Mouse (Mus musculus): ENCODE results near the gene Pou6f2. TPM values are rescaled to one million over a fixed set of nuclear protein-coding genes. Genes with fewer than 3 reads are reported as not detected.

Pou6f2 gene
- total RNA-seq, 1 experiment from 2014 or later = 0.12 TPM

DNA sequence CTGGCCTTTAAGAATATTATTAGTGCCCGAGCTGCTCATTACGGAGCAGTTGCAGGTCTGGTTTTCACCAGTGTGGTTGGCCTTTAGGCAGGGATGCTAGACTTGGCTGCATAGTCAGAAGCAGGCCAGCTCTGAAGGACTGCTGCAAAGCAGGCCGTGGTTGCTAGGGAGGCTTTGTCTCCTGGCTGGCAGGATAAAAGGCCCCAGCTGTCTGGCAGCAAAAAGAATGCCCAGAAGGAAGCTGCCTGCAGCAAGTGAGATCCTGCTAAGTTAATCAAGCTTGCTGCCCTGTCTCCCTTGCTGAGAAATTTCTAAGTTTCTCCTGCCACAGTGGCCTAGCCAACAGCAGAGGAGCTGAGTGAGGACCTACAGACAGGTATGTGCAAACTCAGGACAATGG, 116.4 kb downstream of the Pou6f2 start:
- no peak for ATAC-seq (ENCODE audit: extremely low read depth, insufficient number of reproducible peaks, low FRiP score, poor library complexity, severe bottlenecking)

GRCm38 (mm10) chr13:18253131-18253530, 144.4 kb downstream of the Pou6f2 start:
- no peak for ATAC-seq (ENCODE audit: extremely low read depth, insufficient number of reproducible peaks, low FRiP score, poor library complexity, severe bottlenecking)

- no peak for ATAC-seq (ENCODE audit: extremely low read depth, insufficient number of reproducible peaks, low FRiP score, poor library complexity, severe bottlenecking)
Measured at GRCm38 (mm10) chr13:18218566-18219234, 178.8 kb downstream of the Pou6f2 start.

DNA sequence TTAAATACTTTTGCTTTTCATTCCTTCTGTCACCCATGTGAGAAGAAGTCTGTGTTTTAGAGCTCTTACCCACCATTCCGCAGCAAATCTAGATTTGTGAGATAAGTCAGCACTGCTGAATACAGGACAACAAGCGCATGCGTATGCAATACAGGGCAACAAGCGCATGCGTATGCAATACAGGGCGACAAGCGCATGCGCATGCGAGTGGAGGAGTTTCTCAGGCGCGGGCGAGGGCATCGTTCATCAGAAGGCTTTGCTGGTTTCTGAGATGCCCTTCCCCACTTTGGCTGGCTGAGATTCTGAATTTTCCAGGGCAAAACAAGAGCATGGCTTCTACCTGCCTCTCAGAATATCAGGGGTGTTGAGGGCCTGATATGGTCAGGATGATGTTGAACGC, 186.2 kb downstream of the Pou6f2 start:
- ATAC-seq (ENCODE audit: extremely low read depth, insufficient number of reproducible peaks, low FRiP score, poor library complexity, severe bottlenecking) = no peak

DNA sequence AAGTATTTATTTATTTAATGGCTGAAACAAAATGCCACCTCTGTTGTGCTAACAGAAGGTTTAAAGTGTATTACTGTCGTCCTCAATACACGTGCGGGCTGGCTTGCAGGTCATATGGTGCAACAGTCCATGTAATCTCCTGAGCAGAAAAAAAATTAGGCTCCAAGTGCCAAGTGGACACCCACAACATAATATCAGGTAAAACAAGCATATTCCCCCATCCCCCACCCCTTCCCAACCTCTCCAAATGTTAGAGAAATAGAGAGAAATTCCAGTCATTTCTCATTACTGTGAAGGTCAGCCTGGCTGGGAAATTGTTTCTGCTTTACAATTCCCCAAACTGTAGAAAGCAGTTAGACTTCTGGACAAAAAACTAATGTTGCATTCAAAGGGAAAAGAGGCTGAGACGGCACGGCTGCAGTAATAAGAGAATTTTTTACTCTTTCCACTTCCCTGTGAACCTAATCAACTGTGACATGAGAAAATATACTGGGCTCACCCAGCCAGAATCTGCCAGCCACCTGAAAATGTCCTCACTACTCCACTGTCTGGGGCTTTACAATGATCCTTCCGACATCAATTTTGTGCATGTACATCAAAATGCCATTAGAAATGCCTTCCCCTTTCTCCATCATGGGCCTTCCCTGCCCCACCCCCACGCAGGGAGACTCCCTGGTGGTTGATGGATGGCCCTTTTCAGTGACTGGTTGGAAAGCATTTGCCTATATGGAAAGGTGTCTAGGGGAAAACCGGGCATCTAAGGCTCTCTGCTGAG, 192.8 kb downstream of the Pou6f2 start:
- ATAC-seq (ENCODE audit: extremely low read depth, insufficient number of reproducible peaks, low FRiP score, poor library complexity, severe bottlenecking) = no peak

DNA sequence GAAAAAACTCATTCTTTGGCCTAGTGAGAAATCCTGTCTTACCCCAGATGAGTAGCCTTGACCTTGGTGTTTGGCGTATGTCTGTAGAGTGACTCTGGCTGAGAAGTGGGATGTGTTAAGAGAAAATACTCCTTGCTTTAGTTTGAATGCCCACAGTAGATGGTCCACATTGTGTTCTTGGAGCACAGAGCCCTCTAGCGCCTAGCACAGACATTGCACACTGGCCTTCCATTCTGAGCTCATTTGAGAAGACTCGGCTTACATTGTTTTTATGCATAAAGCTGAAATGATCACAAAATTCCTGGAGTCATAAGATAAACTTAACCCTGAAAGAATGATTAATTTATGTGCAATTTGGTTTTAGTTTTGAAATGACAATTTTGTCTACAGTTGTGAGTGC, 223.5 kb downstream of the Pou6f2 start:
- ATAC-seq (ENCODE audit: extremely low read depth, insufficient number of reproducible peaks, low FRiP score, poor library complexity, severe bottlenecking) = no peak

DNA sequence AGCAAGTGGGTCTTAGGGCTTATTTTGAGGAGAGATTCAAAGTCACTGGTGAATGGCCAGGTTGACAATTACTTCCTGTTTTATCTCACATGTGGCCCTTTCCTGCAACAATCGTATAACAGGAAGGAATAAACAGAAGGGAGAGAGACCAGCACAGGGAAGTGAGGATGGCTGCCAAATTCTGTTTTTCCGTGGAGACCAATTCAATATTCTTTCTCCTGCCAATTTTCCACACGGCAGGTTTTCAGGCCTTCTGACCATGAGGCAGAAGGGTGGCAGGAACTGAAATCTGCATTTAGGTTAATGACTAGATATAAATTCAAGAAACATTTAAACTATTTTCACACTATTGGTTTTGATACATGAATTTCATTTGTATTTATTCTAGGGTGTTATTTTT, 224.5 kb downstream of the Pou6f2 start:
- ATAC-seq (ENCODE audit: extremely low read depth, insufficient number of reproducible peaks, low FRiP score, poor library complexity, severe bottlenecking) = no peak

DNA sequence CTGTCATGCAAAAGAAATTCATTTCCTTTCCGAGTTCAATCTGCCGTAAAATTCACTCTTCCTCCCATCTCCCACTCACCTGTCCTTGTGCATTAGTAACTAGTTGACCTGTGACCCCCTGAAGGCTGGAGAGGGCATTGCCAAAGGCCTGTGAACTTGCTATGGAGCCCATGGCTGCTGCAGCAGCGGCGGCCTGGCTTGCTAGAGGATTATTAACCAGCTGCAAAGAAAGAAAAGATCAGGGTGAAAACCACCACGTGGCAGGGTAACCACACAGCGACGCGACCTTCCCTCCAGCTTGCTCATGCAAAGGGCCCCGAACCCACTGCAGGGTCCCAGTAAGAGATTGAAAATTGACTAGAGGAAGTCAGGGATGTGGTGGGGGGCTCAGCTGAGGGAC, 225.2 kb downstream of the Pou6f2 start:
- ATAC-seq (ENCODE audit: extremely low read depth, insufficient number of reproducible peaks, low FRiP score, poor library complexity, severe bottlenecking) = no peak

GRCm38 (mm10) chr13:18164182-18164581, 233.3 kb downstream of the Pou6f2 start:
- ATAC-seq (ENCODE audit: extremely low read depth, insufficient number of reproducible peaks, low FRiP score, poor library complexity, severe bottlenecking) = no peak

DNA sequence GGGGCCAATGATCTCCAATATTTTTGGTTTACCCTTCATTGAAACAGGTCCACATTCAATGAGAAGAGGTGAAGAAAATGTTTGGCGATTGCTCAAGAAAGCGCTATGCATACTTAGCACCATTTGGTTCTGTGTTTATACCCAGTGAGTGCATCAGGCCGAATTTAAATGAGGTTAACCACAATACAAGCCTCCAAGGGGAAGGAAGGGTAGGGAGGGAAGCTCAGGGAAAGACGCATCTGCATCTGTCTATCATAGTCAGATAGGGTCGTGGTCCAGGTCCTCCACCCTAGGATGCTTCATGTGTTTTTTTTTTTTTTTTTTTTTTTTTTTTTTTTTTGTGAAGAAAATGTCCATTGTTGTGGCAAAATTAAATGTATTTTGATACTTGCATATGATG, 236.9 kb downstream of the Pou6f2 start:
- ATAC-seq (ENCODE audit: extremely low read depth, insufficient number of reproducible peaks, low FRiP score, poor library complexity, severe bottlenecking) = no peak

GRCm38 (mm10) chr13:18153949-18154582, 243.4 kb downstream of the Pou6f2 start:
- no peak for ATAC-seq (ENCODE audit: extremely low read depth, insufficient number of reproducible peaks, low FRiP score, poor library complexity, severe bottlenecking)

DNA sequence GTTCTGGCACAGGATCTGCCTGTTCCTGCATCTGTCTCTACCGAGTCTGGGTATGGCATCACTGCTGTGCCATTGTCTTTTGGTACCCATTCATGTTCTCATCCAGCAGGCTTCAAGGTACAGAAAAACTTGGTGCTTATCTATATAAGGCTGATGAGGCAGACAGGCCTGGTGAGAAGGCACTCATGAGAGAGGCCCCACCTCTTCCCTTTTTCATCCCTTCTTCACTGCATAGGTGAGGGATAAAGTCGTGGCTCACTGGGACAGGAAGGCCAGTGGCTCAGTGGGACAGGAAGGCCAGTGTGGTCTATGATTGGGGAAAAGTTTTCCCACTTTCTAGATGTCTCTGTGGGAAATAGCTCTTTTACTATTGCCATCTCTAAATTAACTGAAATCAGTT, 263.8 kb downstream of the Pou6f2 start:
- ATAC-seq (ENCODE audit: extremely low read depth, insufficient number of reproducible peaks, low FRiP score, poor library complexity, severe bottlenecking) = no peak

DNA sequence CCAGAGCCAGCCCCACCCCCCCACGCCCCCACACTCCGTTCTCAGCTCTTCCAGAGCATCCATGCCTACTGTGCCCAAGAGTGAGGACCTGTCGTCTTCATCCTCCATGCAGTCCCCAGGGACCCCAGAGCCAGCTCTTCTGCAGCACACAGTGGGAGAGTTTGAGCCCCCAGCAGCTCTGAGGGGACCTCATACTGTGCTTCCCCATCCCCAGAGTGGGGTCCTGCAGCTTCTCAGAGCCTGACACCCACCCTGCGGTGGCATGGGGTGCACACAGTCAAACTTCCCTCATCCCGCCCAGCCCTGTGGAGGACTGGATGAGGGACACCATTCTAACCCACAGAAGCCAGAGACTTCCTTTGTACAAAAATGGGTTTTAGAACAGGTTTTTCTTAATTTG, 264.3 kb downstream of the Pou6f2 start:
- no peak for ATAC-seq (ENCODE audit: extremely low read depth, insufficient number of reproducible peaks, low FRiP score, poor library complexity, severe bottlenecking)

DNA sequence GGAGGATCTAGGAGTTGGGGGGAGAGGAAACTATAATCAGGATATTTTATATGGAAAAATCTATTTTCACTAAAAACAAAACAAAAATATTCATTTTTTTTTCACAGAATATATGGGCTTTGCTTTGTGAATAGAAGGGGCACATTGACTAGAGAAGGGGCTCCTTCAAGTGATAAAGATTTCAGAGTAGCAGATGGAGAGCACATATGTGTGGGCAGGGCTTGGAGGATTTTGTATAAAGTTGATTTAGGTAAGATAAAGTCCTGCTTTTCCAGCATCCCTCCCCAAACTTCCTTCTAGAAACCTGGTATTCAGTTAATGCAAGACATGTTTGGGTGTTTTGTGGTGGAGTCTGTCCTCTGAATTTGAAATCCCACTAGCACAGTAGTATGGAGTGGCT, 266.2 kb downstream of the Pou6f2 start:
- ATAC-seq (ENCODE audit: extremely low read depth, insufficient number of reproducible peaks, low FRiP score, poor library complexity, severe bottlenecking) = no peak

- ATAC-seq (ENCODE audit: extremely low read depth, insufficient number of reproducible peaks, low FRiP score, poor library complexity, severe bottlenecking) = no peak
Measured at GRCm38 (mm10) chr13:18129697-18130096, 267.8 kb downstream of the Pou6f2 start.

GRCm38 (mm10) chr13:18128826-18129225, 268.7 kb downstream of the Pou6f2 start:
- ATAC-seq (ENCODE audit: extremely low read depth, insufficient number of reproducible peaks, low FRiP score, poor library complexity, severe bottlenecking) = no peak

GRCm38 (mm10) chr13:18128053-18128452, 269.4 kb downstream of the Pou6f2 start:
- no peak for ATAC-seq (ENCODE audit: extremely low read depth, insufficient number of reproducible peaks, low FRiP score, poor library complexity, severe bottlenecking)

DNA sequence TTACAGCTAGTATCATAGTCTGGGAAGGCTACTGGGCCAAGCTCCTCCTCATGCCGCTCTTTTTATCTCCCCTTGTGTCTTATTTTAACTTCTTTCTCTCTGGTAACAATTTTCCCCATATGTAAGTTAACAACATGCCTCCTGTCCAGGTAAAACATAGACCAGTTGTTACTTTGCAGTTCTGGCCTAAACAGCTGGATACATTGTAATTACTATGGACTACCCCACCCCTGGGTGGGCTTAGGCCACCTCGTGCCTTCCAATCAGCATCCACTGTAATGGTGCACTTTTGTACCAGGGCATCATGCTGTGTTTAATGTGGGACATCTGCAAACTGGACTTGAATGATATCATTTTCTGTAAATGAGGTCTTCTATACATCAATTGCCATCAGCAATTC, 271.4 kb downstream of the Pou6f2 start:
- ATAC-seq (ENCODE audit: extremely low read depth, insufficient number of reproducible peaks, low FRiP score, poor library complexity, severe bottlenecking) = no peak

- no peak for ATAC-seq (ENCODE audit: extremely low read depth, insufficient number of reproducible peaks, low FRiP score, poor library complexity, severe bottlenecking)
Measured at GRCm38 (mm10) chr13:18125226-18126000, 272.1 kb downstream of the Pou6f2 start.
